Mouse (Mus musculus): ENCODE measurements around the gene Mrpl14. TPM values are rescaled to one million over a fixed set of nuclear protein-coding genes. Genes with fewer than 3 reads are reported as not detected.

The Mrpl14 gene
- total and polyA plus RNA-seq, 2 experiments: 86.3 to 224 TPM

GRCm38 (mm10) chr17:45698368-45698767 lies 12.2 kb downstream of the Mrpl14 start:
- Histone ChIP-seq H3K79me2 (ENCODE audit: control insufficient read depth, insufficient read depth, low read length) (peaks cover 13% of the 10 kb centered on the region; the same call in 1 of the 2 replicates), H3K27me3 (ENCODE audit: control insufficient read depth, insufficient read depth, low read length) (no peaks in the 10 kb centered on the region), H3K4me1 (ENCODE audit: control insufficient read depth, insufficient read depth, low read length) (peaks cover 49% of the 10 kb centered on the region), H3K36me3 (ENCODE audit: control insufficient read depth, insufficient read depth, low read length) (peaks cover 3% of the 10 kb centered on the region; the same call in 1 of the 2 replicates), H3K27ac (replicated peaks; ENCODE audit: insufficient read depth, low read depth, low read length) (no peak overlapping the region), H3K4me3 (ENCODE audit: insufficient read depth, low read depth, low read length) (no peak overlapping the region), H3K9ac (ENCODE audit: low read depth, low read length) (no peak overlapping the region)
- TF ChIP-seq POLR2A (IDR thresholded peaks at IDR 0.05; ENCODE audit: extremely low read depth, insufficient read depth, low read length): no peak
- no peak for TF ChIP-seq CTCF (IDR thresholded peaks at IDR 0.05; ENCODE audit: low read depth, low read length)
- WGBS: 83% methylated on average over 6 of the region's 6 CpGs
- no peak for DNase-seq (ENCODE audit: extremely low read depth, low read depth, low spot score)

GRCm38 (mm10) chr17:45699039-45699740 lies 13.1 kb downstream of the Mrpl14 start:
- peak overlapping the region; percentile 11; the same call in 1 of the 2 replicates for H3K9ac ChIP-seq (ENCODE audit: low read depth, low read length)
- H3K36me3 ChIP-seq (ENCODE audit: control insufficient read depth, insufficient read depth, low read length): peaks cover 3% of the 10 kb centered on the region; the same call in 1 of the 2 replicates
- WGBS: 52% methylated on average over 3 of the region's 3 CpGs
- peaks cover 42% of the 10 kb centered on the region for H3K4me1 ChIP-seq (ENCODE audit: control insufficient read depth, insufficient read depth, low read length)
- no peak for TF ChIP-seq POLR2A (IDR thresholded peaks at IDR 0.05; ENCODE audit: extremely low read depth, insufficient read depth, low read length)
- TF ChIP-seq CTCF (IDR thresholded peaks at IDR 0.05; ENCODE audit: low read depth, low read length): no peak
- H3K79me2 ChIP-seq (ENCODE audit: control insufficient read depth, insufficient read depth, low read length): peaks cover 13% of the 10 kb centered on the region; the same call in 1 of the 2 replicates
- H3K4me3 ChIP-seq (ENCODE audit: insufficient read depth, low read depth, low read length): no peak overlapping the region
- H3K27me3 ChIP-seq (ENCODE audit: control insufficient read depth, insufficient read depth, low read length): no peaks in the 10 kb centered on the region
- DNase-seq (ENCODE audit: extremely low read depth, low read depth, low spot score): peak; percentile 66
- H3K27ac ChIP-seq (replicated peaks; ENCODE audit: insufficient read depth, low read depth, low read length): peak overlapping the region; percentile 86

- H3K79me2 ChIP-seq (ENCODE audit: control insufficient read depth, insufficient read depth, low read length): peaks cover 4% of the 10 kb centered on the region; the same call in 1 of the 2 replicates
- peak overlapping the region; percentile 86 for H3K27ac ChIP-seq (replicated peaks; ENCODE audit: insufficient read depth, low read depth, low read length)
- H3K4me1 ChIP-seq (ENCODE audit: control insufficient read depth, insufficient read depth, low read length): peaks cover 34% of the 10 kb centered on the region
- H3K36me3 ChIP-seq (ENCODE audit: control insufficient read depth, insufficient read depth, low read length): peaks cover 3% of the 10 kb centered on the region; the same call in 1 of the 2 replicates
- peak overlapping the region; percentile 50; the same call in 1 of the 2 replicates for H3K4me3 ChIP-seq (ENCODE audit: insufficient read depth, low read depth, low read length)
- peak overlapping the region; percentile 66 for H3K9ac ChIP-seq (ENCODE audit: low read depth, low read length)
- H3K27me3 ChIP-seq (ENCODE audit: control insufficient read depth, insufficient read depth, low read length): no peaks in the 10 kb centered on the region
- no peak for TF ChIP-seq POLR2A (IDR thresholded peaks at IDR 0.05; ENCODE audit: extremely low read depth, insufficient read depth, low read length)
- TF ChIP-seq CTCF (IDR thresholded peaks at IDR 0.05; ENCODE audit: low read depth, low read length): no peak
- peak; percentile 84 for DNase-seq (ENCODE audit: extremely low read depth, low read depth, low spot score)
- 23% methylated on average over 9 of the region's 16 CpGs for WGBS
Measured at GRCm38 (mm10) chr17:45700496-45701235, 14.5 kb downstream of the Mrpl14 start.

- no peak for DNase-seq (ENCODE audit: extremely low read depth, low read depth, low spot score)
- Histone ChIP-seq H3K4me1 (ENCODE audit: control insufficient read depth, insufficient read depth, low read length) (peaks cover 38% of the 10 kb centered on the region), H3K9ac (ENCODE audit: low read depth, low read length) (peak overlapping the region; percentile 53), H3K4me3 (ENCODE audit: insufficient read depth, low read depth, low read length) (no peak overlapping the region), H3K79me2 (ENCODE audit: control insufficient read depth, insufficient read depth, low read length) (0 out of 2 replicates have a peak, but pooled peaks cover 3% of the 10 kb centered on the region), H3K27me3 (ENCODE audit: control insufficient read depth, insufficient read depth, low read length) (no peaks in the 10 kb centered on the region), H3K36me3 (ENCODE audit: control insufficient read depth, insufficient read depth, low read length) (peaks cover 3% of the 10 kb centered on the region; the same call in 1 of the 2 replicates), H3K27ac (replicated peaks; ENCODE audit: insufficient read depth, low read depth, low read length) (peak overlapping the region; percentile 84)
- WGBS: 52% methylated on average over 9 of the region's 9 CpGs
- TF ChIP-seq CTCF (IDR thresholded peaks at IDR 0.05; ENCODE audit: low read depth, low read length) (no peak), POLR2A (IDR thresholded peaks at IDR 0.05; ENCODE audit: extremely low read depth, insufficient read depth, low read length) (no peak)
Measured at GRCm38 (mm10) chr17:45701236-45701591, 15.1 kb downstream of the Mrpl14 start.

GRCm38 (mm10) chr17:45702254-45702653 lies 16.1 kb downstream of the Mrpl14 start:
- TF ChIP-seq CTCF (IDR thresholded peaks at IDR 0.05; ENCODE audit: low read depth, low read length): no peak
- TF ChIP-seq POLR2A (IDR thresholded peaks at IDR 0.05; ENCODE audit: extremely low read depth, insufficient read depth, low read length): no peak
- Histone ChIP-seq H3K27ac (replicated peaks; ENCODE audit: insufficient read depth, low read depth, low read length) (peak overlapping the region; percentile 84), H3K4me1 (ENCODE audit: control insufficient read depth, insufficient read depth, low read length) (peaks cover 41% of the 10 kb centered on the region), H3K9ac (ENCODE audit: low read depth, low read length) (peak overlapping the region; percentile 53; the same call in 1 of the 2 replicates), H3K79me2 (ENCODE audit: control insufficient read depth, insufficient read depth, low read length) (no peaks in the 10 kb centered on the region), H3K27me3 (ENCODE audit: control insufficient read depth, insufficient read depth, low read length) (no peaks in the 10 kb centered on the region), H3K4me3 (ENCODE audit: insufficient read depth, low read depth, low read length) (no peak overlapping the region), H3K36me3 (ENCODE audit: control insufficient read depth, insufficient read depth, low read length) (peaks cover 3% of the 10 kb centered on the region; the same call in 1 of the 2 replicates)
- WGBS: 10% methylated on average over 4 of the region's 4 CpGs
- DNase-seq (ENCODE audit: extremely low read depth, low read depth, low spot score): peak; percentile 98

Measured in liver, adult 2 months (tissue).